Comparison of ENCODE assay signal across 10 mouse cellular contexts in the genomic region with DNA sequence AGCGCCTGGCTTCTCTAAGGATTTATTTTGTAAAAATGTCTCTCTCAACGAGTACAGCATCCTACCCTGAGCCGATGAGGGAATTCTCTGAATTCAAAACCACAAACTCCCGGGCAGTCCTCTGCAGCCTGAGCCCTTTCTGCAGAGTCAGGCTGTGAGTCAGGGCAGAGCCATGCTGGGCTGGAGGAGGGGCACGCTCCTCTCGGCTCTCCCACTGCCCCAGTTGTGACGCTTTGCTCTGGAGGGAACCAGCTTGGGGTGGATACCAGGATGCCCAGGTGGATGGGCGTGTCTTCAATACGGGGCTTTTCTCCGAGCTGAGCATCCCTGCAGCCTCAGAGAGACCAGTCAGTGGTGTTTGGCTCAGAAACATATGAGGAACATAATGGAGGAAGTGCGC. TPM values are rescaled to one million over a fixed set of nuclear protein-coding genes. Genes with fewer than 3 reads are reported as not detected.
DNase-seq lines count a peak whose midpoint lies in the region; TF ChIP-seq lines count a peak whose summit lies in the region.
"Had no signal": no experiment of that assay in that cellular context is flagged by ENCODE, and none has a peak within 500 bp of the region (broad histone marks: within the 10 kb centered on the region; RNA-seq: fewer than 3 reads in every experiment).

No protein-coding gene starts in this region.

- no peak for TF ChIP-seq POLR2A in bone marrow macrophage, adult 2 months (IDR thresholded peaks at IDR 0.05; ENCODE audit: borderline replicate concordance, low read depth, low read length)
- TF ChIP-seq POLR2A in kidney, adult 2 months (IDR thresholded peaks at IDR 0.05; ENCODE audit: low read depth, low read length) = no peak

- intact Hi-C loops in heart, postnatal 36 days (cut with DNase I) = no loop called here

- H3K9me3 ChIP-seq in heart, embryonic 10.5 days = no peaks in the 10 kb centered on the region
- H3K9me3 ChIP-seq: limb, embryonic 12.5 days had no signal

- H3K36me3 ChIP-seq in heart, embryonic 10.5 days = no peaks in the 10 kb centered on the region
- H3K36me3 ChIP-seq in macrophage (ENCODE audit: inconsistent target) = no peaks in the 10 kb centered on the region
- H3K36me3 ChIP-seq in kidney, adult 2 months (ENCODE audit: control insufficient read depth, insufficient read depth, low read length) = no peaks in the 10 kb centered on the region
- H3K36me3 ChIP-seq: limb, embryonic 12.5 days had no signal

- peaks cover 35% of the 10 kb centered on the region for H3K27me3 ChIP-seq in heart, embryonic 10.5 days (ENCODE audit: insufficient read depth, poor library complexity, severe bottlenecking)
- no peaks in the 10 kb centered on the region for H3K27me3 ChIP-seq in kidney, adult 2 months (replicated peaks; ENCODE audit: control insufficient read depth, insufficient read depth, low read length)

- no peak overlapping the region for H3K4me3 ChIP-seq in heart, embryonic 10.5 days
- H3K4me3 ChIP-seq in bone marrow macrophage, adult 2 months (ENCODE audit: insufficient read depth, low read length) = peak overlapping the region; percentile 30; the same call in 1 of the 2 replicates
- no peak overlapping the region for H3K4me3 ChIP-seq in macrophage (ENCODE audit: inconsistent target)
- no peak overlapping the region for H3K4me3 ChIP-seq in kidney, adult 2 months (ENCODE audit: insufficient read depth, low read depth, low read length)
- H3K4me3 ChIP-seq: limb, embryonic 12.5 days had no signal

- no peaks in the 10 kb centered on the region for H3K79me2 ChIP-seq in macrophage (ENCODE audit: inconsistent target)

- no peak for DNase-seq in heart, embryonic 10.5 days (ENCODE audit: low spot score)
- DNase-seq in heart, postnatal 36 days = no peak
- peak; percentile 90 for DNase-seq in 3134 (ENCODE audit: extremely low read depth, insufficient read length, low spot score)
- DNase-seq in urinary bladder, postnatal 4 days (ENCODE audit: low spot score in 2 of 2) = no peak
- no peak for DNase-seq in heart, adult 11 months
- DNase-seq in kidney, adult 2 months = no peak
- DNase-seq: heart, postnatal 4 days had no signal

- WGBS in heart, embryonic 10.5 days = 36% methylated on average over 11 of the region's 11 CpGs
- 13% methylated on average over 11 of the region's 11 CpGs for WGBS in macrophage (ENCODE audit: missing documents)
- 56% methylated on average over 11 of the region's 11 CpGs for WGBS in kidney, adult 2 months

- peaks cover 73% of the 10 kb centered on the region for H3K4me1 ChIP-seq in heart, embryonic 10.5 days
- peaks cover 2% of the 10 kb centered on the region; the same call in 1 of the 2 replicates for H3K4me1 ChIP-seq in bone marrow macrophage, adult 2 months (ENCODE audit: control insufficient read depth, insufficient read depth, low read length)
- H3K4me1 ChIP-seq in kidney, adult 2 months (ENCODE audit: control insufficient read depth, insufficient read depth, low read length) = no peaks in the 10 kb centered on the region

- TF ChIP-seq CTCF in bone marrow macrophage, adult 2 months (IDR thresholded peaks at IDR 0.05; ENCODE audit: low read depth, low read length) = no peak
- TF ChIP-seq CTCF in kidney, adult 2 months (conservative IDR thresholded peaks at IDR 0.05; ENCODE audit: insufficient read depth, insufficient read length, low read depth, low read length) = no peak

- peak overlapping the region; percentile 31; the same call in 1 of the 2 replicates for H3K27ac ChIP-seq in heart, embryonic 10.5 days
- no peak overlapping the region for H3K27ac ChIP-seq in bone marrow macrophage, adult 2 months (ENCODE audit: insufficient read depth, low read depth, low read length)
- H3K27ac ChIP-seq in macrophage = 0 out of 2 replicates have a peak overlapping the region, but pooled peaks have one; percentile 13
- no peak overlapping the region for H3K27ac ChIP-seq in kidney, adult 2 months (ENCODE audit: insufficient read depth, low read depth, low read length)
- H3K27ac ChIP-seq: limb, embryonic 12.5 days had no signal

RNA-seq across cellular contexts. Expression of a gene that starts 27.3 kb away (rescaled TPM):
- 2.6 and 4.2 TPM in 2 replicates for polyA plus RNA-seq in heart, embryonic 10.5 days (2016; fragmentation: Nextera tagmentation; extraction: Ambion mirVana)
- under 1 TPM; 0.16 to 0.39 TPM for total RNA-seq in heart, postnatal 36 days (2021)
- polyA plus RNA-seq in bone marrow macrophage, adult 2 months (2012; ENCODE audit: insufficient read depth, insufficient read length, missing spikeins) = not detected in 2 replicates
- 1 to 10 TPM in 1 of 26 experiments, under 1 TPM in 5, not detected in 20; 0.19 to 2.6 (median 0.41) TPM for total RNA-seq in macrophage (2018; cell fraction: chromatin; rRNA removed)
- under 1 TPM in 22 of 26 experiments, not detected in 4; under 0.01 to 0.28 (median 0.08) TPM for total RNA-seq in macrophage (2018; cell fraction: cytosol; rRNA removed)
- under 1 TPM in 10 of 26 experiments, not detected in 16; 0.10 to 0.75 (median 0.22) TPM for total RNA-seq in macrophage (2018; cell fraction: nucleus; rRNA removed)
- 0.07 to 0.10 TPM in 2 of 3 replicates, not detected in the other for polyA plus RNA-seq in macrophage (2018)
- polyA plus RNA-seq in kidney, adult 2 months (2012; rRNA removed) = 10.4 and 19.3 TPM in 2 replicates

Comparison
In these comparisons a context has a peak if more than half of its experiments do, and no peak if none do; other contexts are left out.
1. H3K27ac ChIP-seq: peak in heart, embryonic 10.5 days (single experiment) and macrophage (single experiment); none in bone marrow macrophage, adult 2 months (single experiment) and kidney, adult 2 months (single experiment).